8 mouse cellular contexts compared by ENCODE assay signal in the genomic region with DNA sequence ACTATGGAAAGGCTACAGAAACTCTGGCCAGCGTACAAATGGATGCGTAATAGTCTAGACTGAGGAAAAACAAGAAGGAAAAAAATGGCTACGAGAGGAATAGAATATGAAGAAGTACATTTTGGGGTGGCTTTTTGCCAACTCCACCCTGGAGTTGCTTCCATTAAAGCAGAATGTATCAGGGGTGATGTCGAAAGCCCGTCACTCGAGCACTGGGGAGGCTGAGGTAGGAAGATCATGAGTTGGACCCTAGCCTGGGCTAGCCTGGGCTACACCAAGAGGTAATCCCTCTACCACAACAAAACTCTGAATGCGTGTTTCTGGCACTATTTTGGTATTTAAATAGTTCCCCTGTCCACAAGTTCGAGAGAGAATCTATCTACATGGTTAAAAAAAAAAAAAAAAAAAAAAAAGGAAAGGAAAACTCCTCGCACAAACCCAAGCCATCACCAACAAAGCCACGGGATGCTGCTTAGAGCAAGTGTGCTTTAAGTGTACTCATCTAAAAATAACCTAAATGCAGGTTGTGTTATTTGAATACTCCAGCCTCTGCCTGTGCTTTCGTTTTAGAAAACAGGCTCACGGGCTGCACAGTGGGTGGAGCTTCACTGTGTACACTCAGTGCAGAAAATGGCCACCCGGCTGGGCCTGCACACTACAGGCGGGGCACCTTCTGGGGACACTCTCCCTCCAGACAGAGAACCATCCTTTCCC. TPM values are rescaled to one million over a fixed set of nuclear protein-coding genes. Genes with fewer than 3 reads are reported as not detected.
DNase-seq lines count a peak whose midpoint lies in the region; ATAC-seq and TF ChIP-seq lines count a peak whose summit lies in the region.

No protein-coding gene starts in this region.

- H3K9ac ChIP-seq in liver, embryonic 12.5 days = no peak overlapping the region
- no peak overlapping the region for H3K9ac ChIP-seq in hindbrain, embryonic 16.5 days (ENCODE audit: low read depth, low read length)

- intact Hi-C loops in left cerebral cortex, adult 2 months (cut with DNase I) = no loop called here
- intact Hi-C loops in left cerebral cortex, postnatal 36 days (cut with DNase I) = loop anchor here (5.0 kb wide), 1 partner anchor 44 kb away; no protein-coding TSS in a partner anchor

- peaks cover 20% of the 10 kb centered on the region for H3K4me1 ChIP-seq in liver, embryonic 12.5 days
- H3K4me1 ChIP-seq in small intestine, adult 2 months (ENCODE audit: control insufficient read depth, insufficient read depth, insufficient read length, low read length) = peaks cover 3% of the 10 kb centered on the region; the same call in 1 of the 2 replicates
- H3K4me1 ChIP-seq in hindbrain, embryonic 16.5 days (ENCODE audit: control insufficient read depth, insufficient read depth, low read depth, low read length) = peaks cover 6% of the 10 kb centered on the region
- H3K4me1 ChIP-seq in limb, embryonic 10.5 days = peaks cover 36% of the 10 kb centered on the region

- no peaks in the 10 kb centered on the region for H3K9me3 ChIP-seq in liver, embryonic 12.5 days (replicated peaks)
- no peaks in the 10 kb centered on the region for H3K9me3 ChIP-seq in hindbrain, embryonic 16.5 days (ENCODE audit: control insufficient read depth, low read length)
- H3K9me3 ChIP-seq in limb, embryonic 10.5 days (replicated peaks) = no peaks in the 10 kb centered on the region

- DNase-seq in left cerebral cortex, adult 2 months (ENCODE audit: extremely low spot score in 1 of 2, low spot score in 2 of 2) = no peak
- DNase-seq in left cerebral cortex, postnatal 36 days (ENCODE audit: low spot score in 2 of 2) = no peak
- DNase-seq in adipocyte (ENCODE audit: low spot score) = peak; percentile 73
- peak; percentile 76 for DNase-seq in heart, adult 8-10 months (ENCODE audit: low spot score)
- no peak for DNase-seq in limb, embryonic 10.5 days (ENCODE audit: low spot score)

- H3K27ac ChIP-seq in left cerebral cortex, adult 2 months = peak overlapping the region; percentile 41; the same call in 1 of the 2 replicates
- no peak overlapping the region for H3K27ac ChIP-seq in liver, embryonic 12.5 days
- H3K27ac ChIP-seq in small intestine, adult 2 months (ENCODE audit: insufficient read depth, low read depth, low read length) = peak overlapping the region; percentile 66; the same call in 1 of the 2 replicates
- no peak overlapping the region for H3K27ac ChIP-seq in hindbrain, embryonic 16.5 days (ENCODE audit: low read depth, low read length)
- no peak overlapping the region for H3K27ac ChIP-seq in limb, embryonic 10.5 days

- peak; percentile 28; the same call in 1 of the 2 replicates for TF ChIP-seq POLR2A in small intestine, adult 2 months (IDR thresholded peaks at IDR 0.05; ENCODE audit: low read depth, low read length)

- ATAC-seq in liver, embryonic 12.5 days = peak; percentile 87
- ATAC-seq in hindbrain, embryonic 16.5 days = no peak

- no peak for TF ChIP-seq CTCF in left cerebral cortex, adult 2 months (IDR thresholded peaks at IDR 0.05)
- TF ChIP-seq CTCF in small intestine, adult 2 months (IDR thresholded peaks at IDR 0.05; ENCODE audit: extremely low read depth, insufficient read length, insufficient replicate concordance, low read depth, low read length) = no peak

- H3K36me3 ChIP-seq in liver, embryonic 12.5 days = peaks cover 8% of the 10 kb centered on the region; the same call in 1 of the 2 replicates
- peaks cover 14% of the 10 kb centered on the region for H3K36me3 ChIP-seq in small intestine, adult 2 months (ENCODE audit: control insufficient read depth, insufficient read depth, low read length)
- H3K36me3 ChIP-seq in hindbrain, embryonic 16.5 days (ENCODE audit: control insufficient read depth, insufficient read depth, low read length) = no peaks in the 10 kb centered on the region
- 0 out of 2 replicates have a peak, but pooled peaks cover 2% of the 10 kb centered on the region for H3K36me3 ChIP-seq in limb, embryonic 10.5 days

- peak overlapping the region; percentile 42 for H3K4me2 ChIP-seq in liver, embryonic 12.5 days
- H3K4me2 ChIP-seq in hindbrain, embryonic 16.5 days (ENCODE audit: low read length) = no peak overlapping the region

- H3K4me3 ChIP-seq in left cerebral cortex, adult 2 months = no peak overlapping the region
- H3K4me3 ChIP-seq in liver, embryonic 12.5 days = peak overlapping the region; percentile 32
- H3K4me3 ChIP-seq in small intestine, adult 2 months (ENCODE audit: low read depth, low read length) = no peak overlapping the region
- H3K4me3 ChIP-seq in hindbrain, embryonic 16.5 days (ENCODE audit: low read length) = no peak overlapping the region
- no peak overlapping the region for H3K4me3 ChIP-seq in limb, embryonic 10.5 days

- 75% methylated on average over 14 of the region's 14 CpGs for WGBS in liver, embryonic 12.5 days (ENCODE audit: insufficient replicate concordance)
- WGBS in small intestine, adult 2 months = 64% methylated on average over 14 of the region's 14 CpGs
- WGBS in hindbrain, embryonic 16.5 days = 79% methylated on average over 14 of the region's 14 CpGs
- WGBS in limb, embryonic 10.5 days = 91% methylated on average over 14 of the region's 14 CpGs

- no peaks in the 10 kb centered on the region for H3K27me3 ChIP-seq in liver, embryonic 12.5 days (replicated peaks)
- no peaks in the 10 kb centered on the region for H3K27me3 ChIP-seq in small intestine, adult 2 months (ENCODE audit: control insufficient read depth, insufficient read depth, low read length)
- H3K27me3 ChIP-seq in hindbrain, embryonic 16.5 days (replicated peaks; ENCODE audit: control insufficient read depth, insufficient read depth, low read length) = no peaks in the 10 kb centered on the region
- no peaks in the 10 kb centered on the region for H3K27me3 ChIP-seq in limb, embryonic 10.5 days (ENCODE audit: low read depth, poor library complexity, severe bottlenecking)

RNA-seq across cellular contexts. Expression of gene Zbtb38, which starts 39.7 kb away (rescaled TPM):
- total RNA-seq in left cerebral cortex, adult 2 months (2021) = 10 to 100 TPM; 64.2 to 68.6 TPM
- total RNA-seq in left cerebral cortex, postnatal 36 days (2021) = 10 to 100 TPM; 55.4 to 66.0 TPM
- total RNA-seq in heart, adult 8-10 months (2022) = 10 to 100 TPM; 38.8 to 42.4 (median 40.8) TPM
- polyA plus RNA-seq in liver, embryonic 12.5 days (2016; fragmentation: Nextera tagmentation; extraction: Ambion mirVana) = 6.8 and 7.0 TPM in 2 replicates
- polyA plus RNA-seq in small intestine, adult 2 months (2012; rRNA removed) = 3.8 and 7.7 TPM in 2 replicates
- polyA plus RNA-seq in hindbrain, embryonic 16.5 days (2015; fragmentation: Nextera tagmentation; extraction: Ambion mirVana) = 42.5 and 43.8 TPM in 2 replicates
- 6.4 and 8.1 TPM in 2 replicates for polyA plus RNA-seq in limb, embryonic 10.5 days (2016; fragmentation: Nextera tagmentation; extraction: Ambion mirVana)

Comparison
In these comparisons a context has a peak if more than half of its experiments do, and no peak if none do; other contexts are left out.
1. DNase-seq: peak in adipocyte (single experiment) and heart, adult 8-10 months (single experiment); none in left cerebral cortex, adult 2 months (0 of 2), left cerebral cortex, postnatal 36 days (0 of 2) and limb, embryonic 10.5 days (single experiment).
2. H3K27ac ChIP-seq: peak in left cerebral cortex, adult 2 months (single experiment) and small intestine, adult 2 months (single experiment); none in liver, embryonic 12.5 days (single experiment), hindbrain, embryonic 16.5 days (single experiment) and limb, embryonic 10.5 days (single experiment).